8 mouse cellular contexts compared by ENCODE assay signal in genomic region chr12:18606126-18606525, GRCm38 (mm10).
DNase-seq lines count a peak whose midpoint lies in the region; ATAC-seq and TF ChIP-seq lines count a peak whose summit lies in the region.
"Not testable (repeated sequence)": the region's sequence is repeated elsewhere in the genome, so short reads cannot be mapped to it uniquely, and the experiment has no call there.

No protein-coding gene starts in this region.

- TF ChIP-seq EP300 in stomach, postnatal 0 days (optimal IDR thresholded peaks at IDR 0.05) = not testable (repeated sequence)

- not testable (repeated sequence) for ATAC-seq in hindbrain, embryonic 11.5 days (ENCODE audit: low FRiP score); midbrain, embryonic 14.5 days (ENCODE audit: low FRiP score, low TSS enrichment); stomach, postnatal 0 days (ENCODE audit: low FRiP score, low TSS enrichment)

- TF ChIP-seq CTCF in stomach, postnatal 0 days (IDR thresholded peaks at IDR 0.05; ENCODE audit: low read depth) = peak; percentile 42

- not testable (repeated sequence) for H3K36me3 ChIP-seq in hindbrain, embryonic 11.5 days (ENCODE audit: control insufficient read depth, insufficient read depth, low read length); midbrain, embryonic 14.5 days (ENCODE audit: control insufficient read depth, insufficient read depth, low read length); stomach, postnatal 0 days (ENCODE audit: control insufficient read depth, insufficient read depth, low read length)

- peak; percentile 21 for DNase-seq in CD4-positive helper T cell, adult 2 months (ENCODE audit: low read depth, low spot score)
- DNase-seq in cerebellum, postnatal 10 days = peak; percentile 1
- DNase-seq in gastrocnemius, adult 18-20 months (ENCODE audit: low spot score) = peak; percentile 1
- DNase-seq in hindbrain, embryonic 11.5 days (ENCODE audit: low spot score) = peak; percentile 6
- DNase-seq in kidney, postnatal 10 days = peak; percentile 9
- DNase-seq in left cerebral cortex, postnatal 25 days (ENCODE audit: low spot score in 2 of 2) = peak; percentile 1 to 8
- DNase-seq in midbrain, embryonic 14.5 days = peak; percentile 0
- not testable (repeated sequence) for DNase-seq in stomach, postnatal 0 days (ENCODE audit: low spot score)

- H3K9ac ChIP-seq in hindbrain, embryonic 11.5 days (ENCODE audit: low read depth, low read length); midbrain, embryonic 14.5 days (replicated peaks; ENCODE audit: low read length); stomach, postnatal 0 days (ENCODE audit: low read length): not testable (repeated sequence)

- H3K4me3 ChIP-seq in hindbrain, embryonic 11.5 days (ENCODE audit: low read depth, low read length); midbrain, embryonic 14.5 days (replicated peaks; ENCODE audit: low read depth, low read length); stomach, postnatal 0 days (ENCODE audit: low read depth, low read length): not testable (repeated sequence)

- not testable (repeated sequence) for H3K4me1 ChIP-seq in hindbrain, embryonic 11.5 days (replicated peaks; ENCODE audit: control insufficient read depth, insufficient read depth, low read length); midbrain, embryonic 14.5 days (ENCODE audit: control insufficient read depth, insufficient read depth, low read length); stomach, postnatal 0 days (replicated peaks; ENCODE audit: control insufficient read depth, insufficient read depth)

- not testable (repeated sequence) for H3K27ac ChIP-seq in hindbrain, embryonic 11.5 days (ENCODE audit: low read depth, low read length); midbrain, embryonic 14.5 days (replicated peaks; ENCODE audit: low read depth, low read length); stomach, postnatal 0 days (replicated peaks)

- H3K27me3 ChIP-seq in hindbrain, embryonic 11.5 days (ENCODE audit: control insufficient read depth, insufficient read depth, low read length); midbrain, embryonic 14.5 days (ENCODE audit: control insufficient read depth, insufficient read depth, low read length); stomach, postnatal 0 days (ENCODE audit: control insufficient read depth, insufficient read depth, low read length): not testable (repeated sequence)

- not testable (repeated sequence) for H3K9me3 ChIP-seq in hindbrain, embryonic 11.5 days (ENCODE audit: control insufficient read depth, low read length); midbrain, embryonic 14.5 days (ENCODE audit: control insufficient read depth, low read length); stomach, postnatal 0 days (ENCODE audit: control insufficient read depth, low read length)

- not testable (repeated sequence) for H3K4me2 ChIP-seq in hindbrain, embryonic 11.5 days (replicated peaks; ENCODE audit: low read depth, low read length); midbrain, embryonic 14.5 days (ENCODE audit: low read length); stomach, postnatal 0 days (replicated peaks; ENCODE audit: low read depth)

- intact Hi-C loops in left cerebral cortex, postnatal 25 days (cut with DNase I) = not testable (repeated sequence)
